Mouse (Mus musculus) embryonic facial prominence, embryonic 13.5 days (tissue): ENCODE measurements around the gene Mpi. TPM values are rescaled to one million over a fixed set of nuclear protein-coding genes. Genes with fewer than 3 reads are reported as not detected.

Experiments
- ATAC-seq: fragments of 200-750 bp; cut with Nextera tagmentation; 2 replicates; pipeline ENCODE4 v1.8.0; 2017; ENCODE audit warnings: low read depth; ENCODE audit not compliant: insufficient number of reproducible peaks, insufficient read depth, low FRiP score, low TSS enrichment
- H3K27ac ChIP-seq: fragments of 300-500 bp; sonication (generic); 2 replicates; pipeline ENCODE4 v1.5.1; 2015; ENCODE audit warnings: moderate library complexity, mild to moderate bottlenecking, inconsistent platforms
- H3K27me3 ChIP-seq: fragments of 300-500 bp; sonication (generic); 2 replicates; pipeline ENCODE4 v1.6.1; 2015; ENCODE audit warnings: mild to moderate bottlenecking, inconsistent platforms
- H3K36me3 ChIP-seq: fragments of 300-500 bp; sonication (generic); 2 replicates; pipeline ENCODE4 v1.6.1; 2015; ENCODE audit warnings: mild to moderate bottlenecking, inconsistent platforms
- H3K4me1 ChIP-seq: fragments of 300-500 bp; sonication (generic); 2 replicates; pipeline ENCODE4 v1.6.1; 2015; ENCODE audit warnings: inconsistent platforms
- H3K4me2 ChIP-seq: fragments of 300-500 bp; sonication (generic); 2 replicates; pipeline ENCODE4 v1.6.1; 2015; ENCODE audit warnings: moderate library complexity, mild to moderate bottlenecking, inconsistent platforms
- H3K4me3 ChIP-seq: fragments of 300-500 bp; sonication (generic); 2 replicates; pipeline ENCODE4 v1.5.1; 2015; ENCODE audit warnings: mild to moderate bottlenecking, inconsistent platforms
- H3K9ac ChIP-seq: fragments of 300-500 bp; sonication (generic); 2 replicates; pipeline ENCODE4 v1.6.1; 2015; ENCODE audit warnings: mild to moderate bottlenecking, inconsistent platforms
- H3K9me3 ChIP-seq: fragments of 300-500 bp; sonication (generic); 2 replicates; pipeline ENCODE4 v1.6.1; 2016; ENCODE audit warnings: inconsistent platforms
- WGBS: fragments of 180-500 bp; shearing (Covaris S2); methylation state at CpG from one replicate; pipeline ENCODE4 v1.1.7; 2015; ENCODE audit warnings: mixed read lengths; 5-methylcytosine and 5-hydroxymethylcytosine counted together
- polyA plus RNA-seq: library from polyadenylated mRNA; unstranded; fragments of >200 nt; fragmentation: Nextera tagmentation; extraction: Ambion mirVana; gene quantifications from 2 replicates; pipeline ENCODE4 v1.2.1, GENCODE M21; 2015

Gene Mpi
- polyA plus RNA-seq, 1 experiment from 2014 or later: 48.8 TPM

GRCm38 (mm10) chr9:57560861-57561710 lies 8.5 kb upstream of the Mpi start, which contains the start of gene Scamp2:
Gene Scamp2, plus strand, starts transcription at chr9:57560943.
- H3K9me3 ChIP-seq: no peaks in the 10 kb centered on the region
- under 1% methylated on average over 37 of the region's 37 CpGs for WGBS
- peak within 1 kb of the TSS; percentile 77; the same call in 1 of the 2 replicates for H3K27ac ChIP-seq
- no peaks in the 10 kb centered on the region for H3K36me3 ChIP-seq
- peak; percentile 98 for ATAC-seq
- peaks cover 33% of the 10 kb centered on the region for H3K4me1 ChIP-seq
- peak within 1 kb of the TSS; percentile 84 for H3K9ac ChIP-seq
- peak within 1 kb of the TSS; percentile 84 for H3K4me2 ChIP-seq
- H3K27me3 ChIP-seq: no peaks in the 10 kb centered on the region; the same call in 1 of the 2 replicates
- peak within 1 kb of the TSS; percentile 69 for H3K4me3 ChIP-seq

GRCm38 (mm10) chr9:57560263-57560662 lies 7.7 kb upstream of the Mpi start:
- H3K4me3 ChIP-seq: peak overlapping the region; percentile 69
- no peak for ATAC-seq
- H3K9ac ChIP-seq: peak overlapping the region; percentile 84
- peaks cover 26% of the 10 kb centered on the region for H3K4me1 ChIP-seq
- H3K9me3 ChIP-seq: no peaks in the 10 kb centered on the region
- no peaks in the 10 kb centered on the region; the same call in 1 of the 2 replicates for H3K27me3 ChIP-seq
- H3K27ac ChIP-seq: 0 out of 2 replicates have a peak overlapping the region, but pooled peaks have one; percentile 18
- WGBS: 28% methylated on average over 7 of the region's 7 CpGs
- no peaks in the 10 kb centered on the region for H3K36me3 ChIP-seq
- peak overlapping the region; percentile 84 for H3K4me2 ChIP-seq

- WGBS: 62% methylated on average over 2 of the region's 2 CpGs
- Histone ChIP-seq H3K4me2 (no peak overlapping the region), H3K36me3 (no peaks in the 10 kb centered on the region), H3K4me3 (no peak overlapping the region), H3K9me3 (no peaks in the 10 kb centered on the region), H3K27ac (no peak overlapping the region), H3K9ac (no peak overlapping the region), H3K4me1 (peaks cover 26% of the 10 kb centered on the region), H3K27me3 (no peaks in the 10 kb centered on the region; the same call in 1 of the 2 replicates)
- no peak for ATAC-seq
These were observed 7.0 kb upstream of the Mpi start for GRCm38 (mm10) chr9:57559568-57559967.

GRCm38 (mm10) chr9:57558625-57559024 lies 6.1 kb upstream of the Mpi start:
- Histone ChIP-seq H3K36me3 (no peaks in the 10 kb centered on the region), H3K27me3 (no peaks in the 10 kb centered on the region; the same call in 1 of the 2 replicates), H3K4me1 (peaks cover 26% of the 10 kb centered on the region), H3K4me2 (no peak overlapping the region), H3K9me3 (no peaks in the 10 kb centered on the region), H3K4me3 (no peak overlapping the region), H3K9ac (no peak overlapping the region), H3K27ac (no peak overlapping the region)
- 85% methylated on average over 4 of the region's 4 CpGs for WGBS
- ATAC-seq: no peak

GRCm38 (mm10) chr9:57557215-57557614 lies 4.7 kb upstream of the Mpi start:
- Histone ChIP-seq H3K9me3 (no peaks in the 10 kb centered on the region), H3K4me1 (peaks cover 15% of the 10 kb centered on the region), H3K36me3 (no peaks in the 10 kb centered on the region), H3K9ac (no peak overlapping the region), H3K4me3 (no peak overlapping the region), H3K27me3 (no peaks in the 10 kb centered on the region; the same call in 1 of the 2 replicates), H3K4me2 (no peak overlapping the region), H3K27ac (no peak overlapping the region)
- WGBS: 72% methylated on average over 3 of the region's 3 CpGs
- no peak for ATAC-seq

- Histone ChIP-seq H3K4me3 (no peak overlapping the region), H3K27ac (no peak overlapping the region), H3K36me3 (peaks cover 8% of the 10 kb centered on the region), H3K4me2 (no peak overlapping the region), H3K27me3 (no peaks in the 10 kb centered on the region; the same call in 1 of the 2 replicates), H3K9me3 (no peaks in the 10 kb centered on the region), H3K4me1 (peaks cover 7% of the 10 kb centered on the region), H3K9ac (no peak overlapping the region)
- ATAC-seq: no peak
- WGBS: 44% methylated on average over 3 of the region's 3 CpGs
These were observed 2.2 kb upstream of the Mpi start for GRCm38 (mm10) chr9:57554753-57555152.

DNA sequence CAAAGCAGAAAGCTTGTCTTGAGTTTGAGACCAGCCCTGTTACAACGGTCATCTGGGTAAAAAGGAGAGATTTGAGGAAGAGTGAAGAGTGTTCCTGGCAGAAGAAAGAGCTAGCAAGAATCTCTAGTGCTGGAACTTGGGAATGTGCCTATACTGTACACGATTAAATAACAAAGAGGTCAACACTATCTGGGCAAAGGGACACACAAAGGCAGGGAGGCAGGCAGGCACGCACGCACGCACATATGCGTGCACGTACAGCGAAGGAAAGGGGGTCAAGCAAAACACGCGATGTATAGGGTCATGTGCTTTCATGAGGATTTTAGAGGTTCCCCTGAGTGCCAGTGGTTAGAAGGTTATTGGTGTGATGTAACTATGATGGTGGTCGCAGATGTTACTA lies 556 bp upstream of the Mpi start:
- H3K4me3 ChIP-seq: no peak overlapping the region
- 71% methylated on average over 11 of the region's 11 CpGs for WGBS
- no peak overlapping the region for H3K9ac ChIP-seq
- H3K9me3 ChIP-seq: no peaks in the 10 kb centered on the region
- peaks cover 7% of the 10 kb centered on the region for H3K4me1 ChIP-seq
- no peaks in the 10 kb centered on the region for H3K27me3 ChIP-seq
- H3K4me2 ChIP-seq: no peak overlapping the region
- peaks cover 24% of the 10 kb centered on the region for H3K36me3 ChIP-seq
- no peak overlapping the region for H3K27ac ChIP-seq
- no peak for ATAC-seq

- H3K4me3 ChIP-seq: no peak overlapping the region
- H3K9ac ChIP-seq: no peak overlapping the region
- H3K36me3 ChIP-seq: peaks cover 52% of the 10 kb centered on the region
- no peak for ATAC-seq
- H3K4me2 ChIP-seq: no peak overlapping the region
- H3K4me1 ChIP-seq: peaks cover 7% of the 10 kb centered on the region
- WGBS: 84% methylated on average over 11 of the region's 11 CpGs
- no peaks in the 10 kb centered on the region for H3K27me3 ChIP-seq
- H3K27ac ChIP-seq: no peak overlapping the region
- H3K9me3 ChIP-seq: no peaks in the 10 kb centered on the region
These were observed 2.3 kb downstream of the Mpi start for GRCm38 (mm10) chr9:57550126-57550862.

- H3K27ac ChIP-seq: no peak overlapping the region
- no peaks in the 10 kb centered on the region for H3K9me3 ChIP-seq
- H3K36me3 ChIP-seq: peaks cover 63% of the 10 kb centered on the region
- H3K27me3 ChIP-seq: no peaks in the 10 kb centered on the region
- no peak overlapping the region for H3K4me2 ChIP-seq
- ATAC-seq: no peak
- WGBS: 92% methylated on average over 4 of the region's 4 CpGs
- peaks cover 7% of the 10 kb centered on the region for H3K4me1 ChIP-seq
- H3K9ac ChIP-seq: 0 out of 2 replicates have a peak overlapping the region, but pooled peaks have one; percentile 32
- no peak overlapping the region for H3K4me3 ChIP-seq
These were observed 3.4 kb downstream of the Mpi start for GRCm38 (mm10) chr9:57549186-57549585.

DNA sequence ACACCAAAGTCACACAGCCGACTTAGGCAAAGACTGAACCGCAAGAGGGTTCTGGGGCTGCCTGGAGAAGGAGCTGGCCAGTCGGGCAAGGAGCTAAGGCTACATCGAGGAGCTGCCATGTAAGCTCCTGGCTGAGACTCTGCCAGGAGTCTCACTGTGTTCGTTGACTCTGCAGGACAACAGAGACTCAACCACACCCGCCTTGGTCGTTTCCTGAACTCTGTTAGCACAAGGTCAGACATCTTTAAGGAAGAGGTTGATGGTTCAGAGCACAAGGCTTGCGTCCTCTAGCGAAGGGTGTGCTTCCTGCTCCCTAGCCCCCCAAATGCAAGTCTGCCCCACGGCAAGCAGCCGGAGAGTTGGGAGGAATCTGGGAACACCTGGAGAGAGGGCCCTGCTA lies 4.7 kb downstream of the Mpi start:
- Histone ChIP-seq H3K36me3 (peaks cover 76% of the 10 kb centered on the region), H3K4me3 (no peak overlapping the region), H3K27me3 (no peaks in the 10 kb centered on the region), H3K9me3 (no peaks in the 10 kb centered on the region), H3K4me1 (peaks cover 7% of the 10 kb centered on the region), H3K27ac (no peak overlapping the region), H3K9ac (peak overlapping the region; percentile 21; the same call in 1 of the 2 replicates), H3K4me2 (no peak overlapping the region)
- 90% methylated on average over 11 of the region's 11 CpGs for WGBS
- ATAC-seq: no peak

DNA sequence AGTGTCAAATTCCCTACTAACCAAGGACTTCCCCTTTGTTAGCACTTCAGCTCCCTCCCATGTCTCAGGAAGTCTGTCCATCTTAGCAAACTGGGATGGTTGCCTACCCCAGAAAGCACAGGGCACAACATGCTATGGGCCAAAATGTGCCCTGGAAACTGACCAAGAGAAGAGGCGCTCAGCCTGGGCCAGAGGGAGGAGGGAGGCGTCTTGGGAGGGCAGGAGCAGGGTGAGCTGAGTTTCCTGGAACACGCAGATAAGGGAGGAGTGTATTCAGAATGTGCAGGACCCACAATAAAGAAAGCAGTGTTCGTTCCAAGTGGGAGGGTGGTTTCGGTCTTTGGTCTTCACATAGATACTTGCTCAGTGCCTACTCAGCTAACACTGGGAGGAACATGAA lies 5.3 kb downstream of the Mpi start:
- Histone ChIP-seq H3K4me2 (no peak overlapping the region), H3K4me1 (peaks cover 7% of the 10 kb centered on the region), H3K9ac (peak overlapping the region; percentile 21; the same call in 1 of the 2 replicates), H3K27ac (no peak overlapping the region), H3K27me3 (no peaks in the 10 kb centered on the region), H3K36me3 (peaks cover 82% of the 10 kb centered on the region), H3K9me3 (no peaks in the 10 kb centered on the region), H3K4me3 (no peak overlapping the region)
- ATAC-seq: no peak
- WGBS: 79% methylated on average over 5 of the region's 5 CpGs
